Mouse (Mus musculus): Measurements from ENCODE around the gene Csn1s2b. TPM values are rescaled to one million over a fixed set of nuclear protein-coding genes. Genes with fewer than 3 reads are reported as not detected.
"Not testable (repeated sequence)": the region's sequence is repeated elsewhere in the genome, so short reads cannot be mapped to it uniquely, and the experiment has no call there.

Csn1s2b gene
- polyA plus RNA-seq (2015; fragmentation: Nextera tagmentation; extraction: Ambion mirVana) = not detected in 2 replicates

DNA sequence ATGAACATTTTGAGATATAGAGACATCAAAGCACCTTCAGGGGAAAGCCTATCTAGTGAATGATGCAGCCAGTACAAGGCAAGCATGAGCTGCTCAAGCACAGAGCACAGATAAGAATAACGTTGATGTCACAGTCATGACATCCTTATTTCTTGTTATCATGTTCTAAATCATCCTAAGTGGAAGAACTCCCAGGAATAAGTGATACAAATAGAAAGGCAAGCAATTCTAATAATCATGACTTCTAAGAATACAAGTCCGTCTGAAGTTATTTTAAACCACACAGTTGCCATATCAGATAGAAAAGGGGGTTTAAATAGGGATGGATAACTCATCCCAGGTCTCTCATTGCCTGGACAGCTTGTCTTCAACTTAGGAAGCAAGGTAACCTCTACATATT is at the start of gene Csn1s2b:
Gene Csn1s2b, plus strand, starts transcription at position 301 of the 400 bp plus-strand sequence.
- Histone ChIP-seq H3K9me3 (replicated peaks) (no peaks in the 10 kb centered on the region), H3K4me2 (no peak within 1 kb of the TSS), H3K27me3 (no peaks in the 10 kb centered on the region), H3K4me1 (replicated peaks) (no peaks in the 10 kb centered on the region), H3K9ac (no peak within 1 kb of the TSS), H3K36me3 (no peaks in the 10 kb centered on the region), H3K4me3 (replicated peaks) (no peak within 1 kb of the TSS), H3K27ac (no peak within 1 kb of the TSS)
- DNase-seq (no peak), ATAC-seq (ENCODE audit: low read depth) (no peak)
- 58% methylated on average over 2 of the region's 2 CpGs for WGBS (ENCODE audit: insufficient replicate concordance)

DNA sequence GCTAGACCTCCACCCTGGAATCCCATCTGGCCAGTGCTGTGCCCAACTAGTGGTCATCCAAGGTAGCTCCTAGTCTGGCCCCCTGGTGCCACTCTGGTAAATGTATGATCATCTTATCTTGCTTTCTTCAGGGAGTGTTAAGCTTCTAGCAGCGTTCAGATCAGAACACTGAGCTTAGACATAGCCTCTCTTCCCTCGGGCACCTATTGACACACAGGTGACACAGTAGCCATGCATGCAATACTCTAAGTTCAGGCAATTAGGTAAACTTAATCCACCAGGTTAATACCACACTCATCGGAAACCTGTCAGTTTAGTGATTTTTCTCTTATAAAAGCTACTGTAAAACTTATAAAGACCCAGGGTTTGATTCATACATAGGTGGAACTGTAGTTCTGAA is 43.3 kb upstream of the Csn1s2b start:
- H3K27me3 ChIP-seq = no peaks in the 10 kb centered on the region
- H3K27ac ChIP-seq = no peak overlapping the region
- no peak overlapping the region for H3K9ac ChIP-seq
- no peaks in the 10 kb centered on the region for H3K36me3 ChIP-seq
- ATAC-seq (ENCODE audit: low read depth) (no peak), DNase-seq (no peak)
- H3K9me3 ChIP-seq (replicated peaks) = no peaks in the 10 kb centered on the region
- 54% methylated on average over 3 of the region's 3 CpGs for WGBS (ENCODE audit: insufficient replicate concordance)
- H3K4me2 ChIP-seq = no peak overlapping the region
- H3K4me1 ChIP-seq (replicated peaks) = no peaks in the 10 kb centered on the region
- no peak overlapping the region for H3K4me3 ChIP-seq (replicated peaks)

DNA sequence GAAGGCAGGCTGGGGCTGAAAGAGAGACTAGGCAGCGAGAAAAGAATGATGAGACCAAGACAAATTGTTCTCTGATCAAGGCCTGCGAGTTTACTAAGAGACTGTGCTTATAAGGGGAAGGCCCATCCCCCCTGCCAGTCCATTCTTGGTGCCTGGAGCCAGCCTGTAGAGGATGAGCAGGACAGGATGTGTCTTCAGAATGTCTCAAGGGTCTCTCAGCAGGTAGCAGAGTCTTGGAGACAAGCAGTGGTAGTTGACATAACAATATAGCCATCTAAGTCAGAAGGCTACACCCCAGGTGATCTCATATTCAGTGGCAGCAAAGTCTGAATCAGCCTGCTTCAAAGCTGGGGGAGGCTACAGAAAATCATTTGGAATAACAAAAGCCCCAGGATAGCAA is 35.7 kb upstream of the Csn1s2b start:
- WGBS (ENCODE audit: insufficient replicate concordance) = 32% methylated on average over 2 of the region's 2 CpGs
- H3K36me3 ChIP-seq; H3K4me3 ChIP-seq (replicated peaks); H3K9ac ChIP-seq; H3K27me3 ChIP-seq; H3K4me2 ChIP-seq; ATAC-seq (ENCODE audit: low read depth); DNase-seq; H3K27ac ChIP-seq; H3K4me1 ChIP-seq (replicated peaks); H3K9me3 ChIP-seq (replicated peaks): not testable (repeated sequence)

DNA sequence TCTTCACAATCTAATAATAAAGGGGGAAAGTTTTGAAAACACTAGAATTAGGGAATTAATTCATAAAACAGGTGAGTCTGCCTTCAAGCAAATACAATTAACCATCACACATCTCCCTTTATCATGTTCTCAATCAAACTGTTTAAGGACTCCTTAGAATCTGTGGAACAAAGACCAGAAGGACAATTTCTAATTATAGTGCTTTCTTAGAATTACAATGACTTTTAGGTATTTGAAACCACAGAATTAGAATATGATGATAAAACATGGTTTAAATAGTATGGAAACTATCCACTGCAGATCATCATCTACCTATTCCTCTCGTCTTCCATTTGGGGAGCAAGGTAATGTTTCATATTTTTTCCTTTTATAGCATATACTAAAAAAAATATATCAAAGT is 33.6 kb upstream of the Csn1s2b start, which contains the start of gene Csn1s2a:
Gene Csn1s2a, plus strand, starts transcription at position 301 of the 400 bp plus-strand sequence.
- no peak within 1 kb of the TSS for H3K9ac ChIP-seq
- H3K36me3 ChIP-seq = no peaks in the 10 kb centered on the region
- no peak within 1 kb of the TSS for H3K4me3 ChIP-seq (replicated peaks)
- no peaks in the 10 kb centered on the region for H3K27me3 ChIP-seq
- no peaks in the 10 kb centered on the region for H3K9me3 ChIP-seq (replicated peaks)
- DNase-seq = no peak
- WGBS (ENCODE audit: insufficient replicate concordance) = 40% methylated on average over 1 of the region's 1 CpGs
- H3K27ac ChIP-seq = no peak within 1 kb of the TSS
- no peaks in the 10 kb centered on the region for H3K4me1 ChIP-seq (replicated peaks)
- ATAC-seq (ENCODE audit: low read depth) = no peak
- no peak within 1 kb of the TSS for H3K4me2 ChIP-seq

DNA sequence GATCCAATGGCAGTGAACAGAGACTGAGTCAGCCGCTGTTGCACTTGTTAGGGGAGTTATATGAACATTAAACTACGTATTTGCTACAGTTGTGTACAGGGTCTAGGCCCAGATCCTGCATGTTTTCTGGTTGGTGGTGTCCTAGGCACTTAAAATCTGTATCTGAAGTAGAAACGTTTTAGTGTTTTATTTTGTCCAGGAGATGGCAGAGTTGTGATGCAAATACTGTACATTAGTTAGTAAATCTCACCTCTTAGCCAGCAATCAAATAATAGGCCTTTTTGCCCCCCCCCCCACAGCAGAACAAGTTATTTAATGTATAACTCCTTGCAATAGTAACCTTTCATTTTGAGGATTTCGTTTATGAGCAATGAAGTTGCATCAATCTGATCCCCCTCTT is 25.2 kb upstream of the Csn1s2b start:
- WGBS (ENCODE audit: insufficient replicate concordance) = 31% methylated on average over 4 of the region's 4 CpGs
- Histone ChIP-seq H3K9ac (no peak overlapping the region), H3K27ac (no peak overlapping the region), H3K4me2 (no peak overlapping the region), H3K4me1 (replicated peaks) (no peaks in the 10 kb centered on the region), H3K4me3 (replicated peaks) (no peak overlapping the region), H3K9me3 (replicated peaks) (no peaks in the 10 kb centered on the region), H3K27me3 (no peaks in the 10 kb centered on the region), H3K36me3 (no peaks in the 10 kb centered on the region)
- ATAC-seq (ENCODE audit: low read depth) = no peak
- DNase-seq = no peak

DNA sequence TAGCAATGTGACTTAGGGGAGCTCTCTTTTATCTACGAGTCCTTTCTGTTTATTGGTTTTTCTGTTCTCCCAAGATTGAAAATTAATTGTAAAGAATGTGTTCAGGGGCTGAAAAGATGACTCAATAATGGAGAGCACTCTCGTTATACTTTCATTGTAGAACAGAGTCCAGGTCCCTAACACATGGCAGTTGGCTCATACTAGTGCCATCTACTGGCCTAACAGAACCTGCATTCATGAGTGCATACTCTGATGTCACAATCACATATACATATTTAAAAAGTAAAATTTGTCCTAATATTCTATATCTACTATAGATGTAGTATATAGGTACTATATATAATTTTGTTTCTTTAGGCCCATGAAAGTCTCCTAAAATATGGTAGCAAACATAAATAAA is 1.4 kb downstream of the Csn1s2b start:
- H3K36me3 ChIP-seq = no peaks in the 10 kb centered on the region
- H3K27ac ChIP-seq = no peak overlapping the region
- H3K9me3 ChIP-seq (replicated peaks) = no peaks in the 10 kb centered on the region
- H3K4me3 ChIP-seq (replicated peaks) = no peak overlapping the region
- no peak overlapping the region for H3K9ac ChIP-seq
- no peak for ATAC-seq (ENCODE audit: low read depth)
- no peak for DNase-seq
- H3K27me3 ChIP-seq = no peaks in the 10 kb centered on the region
- 49% methylated on average over 2 of the region's 2 CpGs for WGBS (ENCODE audit: insufficient replicate concordance)
- H3K4me2 ChIP-seq = no peak overlapping the region
- H3K4me1 ChIP-seq (replicated peaks) = no peaks in the 10 kb centered on the region

DNA sequence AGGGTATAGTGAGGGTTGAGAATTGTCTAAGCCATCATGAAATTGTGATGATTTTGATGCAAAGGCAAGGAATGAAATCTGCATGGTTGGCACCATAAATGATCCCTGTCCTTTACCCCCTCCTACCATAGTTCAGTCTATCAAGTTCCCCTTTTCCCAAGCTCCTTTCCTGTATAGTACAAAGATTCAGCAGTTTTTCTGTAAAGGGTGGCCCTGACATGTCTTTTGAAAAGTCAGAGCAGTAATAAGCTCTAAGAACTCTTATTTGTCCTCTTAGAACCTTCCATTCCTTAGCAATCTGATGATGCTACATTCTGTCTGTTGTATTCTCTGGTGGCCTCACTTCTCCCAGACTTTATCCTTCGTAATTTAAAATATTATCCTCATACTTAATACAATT is 17.5 kb downstream of the Csn1s2b start, which contains the start of gene Prr27:
Gene Prr27, plus strand, starts transcription at position 301 of the 400 bp plus-strand sequence.
- Histone ChIP-seq H3K9ac (no peak within 1 kb of the TSS), H3K4me2 (no peak within 1 kb of the TSS), H3K9me3 (replicated peaks) (no peaks in the 10 kb centered on the region), H3K4me1 (replicated peaks) (no peaks in the 10 kb centered on the region), H3K4me3 (replicated peaks) (no peak within 1 kb of the TSS), H3K27me3 (no peaks in the 10 kb centered on the region), H3K27ac (no peak within 1 kb of the TSS), H3K36me3 (no peaks in the 10 kb centered on the region)
- no peak for DNase-seq
- WGBS (ENCODE audit: insufficient replicate concordance) = 44% methylated on average over 1 of the region's 1 CpGs
- no peak for ATAC-seq (ENCODE audit: low read depth)

DNA sequence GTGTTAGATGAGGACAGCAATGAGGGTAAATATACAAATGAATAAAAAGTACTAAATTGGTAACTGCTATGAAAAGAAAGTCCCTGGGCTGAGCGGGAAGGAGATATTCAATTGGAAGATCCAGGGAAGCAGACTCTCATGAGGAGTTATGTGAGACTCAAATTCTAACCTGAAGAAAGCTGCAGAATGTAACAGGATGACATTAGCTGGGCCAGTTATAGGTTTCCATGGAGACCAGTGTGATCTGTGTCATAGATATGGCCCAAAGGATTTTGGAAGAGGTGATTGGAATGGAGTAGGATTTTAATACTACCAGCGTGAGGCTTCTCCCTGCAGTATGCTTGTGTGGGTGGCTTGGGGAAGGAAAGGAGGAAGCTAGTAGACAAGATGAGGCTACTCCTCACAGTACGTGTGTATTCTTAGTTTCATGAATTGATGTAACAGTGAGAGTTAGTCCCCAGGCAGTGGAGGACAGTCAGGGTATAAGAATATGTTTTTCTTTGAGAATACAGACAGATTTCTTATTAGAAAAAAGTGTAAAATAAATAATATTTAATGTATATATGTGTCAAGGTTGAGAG is 47.3 kb downstream of the Csn1s2b start:
- H3K27me3 ChIP-seq = no peaks in the 10 kb centered on the region
- ATAC-seq (ENCODE audit: low read depth) = no peak
- H3K9ac ChIP-seq = no peak overlapping the region
- H3K4me2 ChIP-seq = no peak overlapping the region
- no peaks in the 10 kb centered on the region for H3K36me3 ChIP-seq
- H3K27ac ChIP-seq = no peak overlapping the region
- WGBS (ENCODE audit: insufficient replicate concordance) = 55% methylated on average over 3 of the region's 3 CpGs
- DNase-seq = no peak
- no peaks in the 10 kb centered on the region for H3K9me3 ChIP-seq (replicated peaks)
- no peaks in the 10 kb centered on the region for H3K4me1 ChIP-seq (replicated peaks)
- H3K4me3 ChIP-seq (replicated peaks) = no peak overlapping the region

DNA sequence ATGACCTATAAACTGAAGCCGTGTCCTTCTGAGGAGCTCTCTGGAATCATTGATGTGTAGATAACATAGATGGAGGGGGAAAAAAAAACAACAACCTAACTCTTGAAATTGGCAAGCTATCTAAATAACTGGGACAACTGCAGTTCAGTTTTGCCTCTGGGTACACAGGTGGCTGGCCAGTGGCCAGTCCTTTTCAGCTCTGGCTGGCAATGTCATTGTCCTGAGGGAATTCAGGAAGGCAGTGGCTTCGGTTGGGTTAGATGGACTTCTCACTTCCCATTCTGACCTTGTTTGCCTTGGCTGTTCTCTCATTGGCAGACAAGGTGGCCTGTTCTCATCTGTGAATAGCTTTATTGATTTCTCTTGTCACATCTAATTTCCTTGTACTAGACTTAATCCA is 62.2 kb downstream of the Csn1s2b start:
- Histone ChIP-seq H3K27me3 (no peaks in the 10 kb centered on the region), H3K4me2 (no peak overlapping the region), H3K27ac (no peak overlapping the region), H3K4me1 (replicated peaks) (no peaks in the 10 kb centered on the region), H3K9ac (no peak overlapping the region), H3K36me3 (no peaks in the 10 kb centered on the region), H3K9me3 (replicated peaks) (no peaks in the 10 kb centered on the region), H3K4me3 (replicated peaks) (no peak overlapping the region)
- 59% methylated on average over 2 of the region's 2 CpGs for WGBS (ENCODE audit: insufficient replicate concordance)
- ATAC-seq (ENCODE audit: low read depth) (no peak), DNase-seq (no peak)

DNA sequence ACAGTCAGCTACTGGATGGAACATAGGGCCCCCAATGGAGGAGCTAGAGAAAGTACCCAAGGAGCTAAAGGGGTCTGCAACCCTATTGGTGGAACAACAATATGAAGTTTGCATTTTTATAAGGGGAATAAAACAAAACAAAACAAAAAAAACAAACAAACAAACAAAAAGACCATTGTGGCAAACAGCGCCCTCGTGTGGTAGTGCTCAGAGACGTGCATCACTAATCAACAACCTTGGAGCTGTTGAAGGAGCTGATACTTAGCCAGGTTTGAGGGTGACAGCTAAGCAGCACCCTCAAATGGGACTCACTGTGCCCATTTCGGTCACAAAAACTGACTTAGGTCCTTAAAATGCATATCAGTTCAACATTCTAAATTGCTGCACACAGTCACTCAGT is 63.5 kb downstream of the Csn1s2b start:
- no peaks in the 10 kb centered on the region for H3K4me1 ChIP-seq (replicated peaks)
- 21% methylated on average over 4 of the region's 4 CpGs for WGBS (ENCODE audit: insufficient replicate concordance)
- H3K9ac ChIP-seq = no peak overlapping the region
- no peak overlapping the region for H3K27ac ChIP-seq
- no peaks in the 10 kb centered on the region for H3K36me3 ChIP-seq
- H3K4me2 ChIP-seq = no peak overlapping the region
- DNase-seq (no peak), ATAC-seq (ENCODE audit: low read depth) (no peak)
- no peaks in the 10 kb centered on the region for H3K9me3 ChIP-seq (replicated peaks)
- no peak overlapping the region for H3K4me3 ChIP-seq (replicated peaks)
- no peaks in the 10 kb centered on the region for H3K27me3 ChIP-seq
